Mouse (Mus musculus): ENCODE measurements around the gene Heatr5a.

- TF ChIP-seq CTCF (IDR thresholded peaks at IDR 0.05; ENCODE audit: extremely low read depth, insufficient read depth, low read length) (no peak), POLR2A (IDR thresholded peaks at IDR 0.05; ENCODE audit: extremely low read depth, insufficient read depth, low read length) (no peak)
These were observed 142.3 kb downstream of the Heatr5a start for GRCm38 (mm10) chr12:51828716-51829289.
